Mouse (Mus musculus) kidney, postnatal 0 days (tissue): ENCODE results near the gene Styx. TPM values are rescaled to one million over a fixed set of nuclear protein-coding genes. Genes with fewer than 3 reads are reported as not detected.
"Not testable (repeated sequence)": the region's sequence is repeated elsewhere in the genome, so short reads cannot be mapped to it uniquely, and the experiment has no call there.

Experiments used
- ATAC-seq: fragments of 200-750 bp; cut with Nextera tagmentation; replicated peaks from 2 replicates; pipeline ENCODE4 v1.8.0; 2017; ENCODE audit warnings: low read depth, moderate number of reproducible peaks, moderate TSS enrichment, moderate library complexity; ENCODE audit not compliant: low FRiP score
- DNase-seq: peaks from one replicate; pipeline ENCODE4 v3.0.0-alpha.2; 2016; ENCODE audit warnings: low spot score
- H3K27ac ChIP-seq: fragments of 300-500 bp; sonication (generic); 2 replicates; pipeline ENCODE4 v1.5.1; 2014; ENCODE audit warnings: mild to moderate bottlenecking
- H3K27me3 ChIP-seq: fragments of 300-500 bp; sonication (generic); 2 replicates; pipeline ENCODE4 v1.6.1; 2014; ENCODE audit warnings: low read length, mixed read lengths; ENCODE audit not compliant: insufficient read depth
- H3K36me3 ChIP-seq: fragments of 300-500 bp; sonication (generic); 2 replicates; pipeline ENCODE4 v1.6.1; 2014; ENCODE audit warnings: low read length, mixed read lengths; ENCODE audit not compliant: insufficient read depth
- H3K4me1 ChIP-seq: fragments of 300-500 bp; sonication (generic); replicated peaks from 2 replicates; pipeline ENCODE4 v1.6.1; 2014; ENCODE audit warnings: antibody characterized with exemption, low read length, mixed read lengths; ENCODE audit not compliant: insufficient read depth
- H3K4me2 ChIP-seq: fragments of 300-500 bp; sonication (generic); 2 replicates; pipeline ENCODE4 v1.6.1; 2014; ENCODE audit warnings: mild to moderate bottlenecking, low read length, moderate library complexity, mixed read lengths
- H3K4me3 ChIP-seq: fragments of 300-500 bp; sonication (generic); replicated peaks from 2 replicates; pipeline ENCODE4 v1.5.1; 2014; ENCODE audit warnings: low read depth, low read length
- H3K9ac ChIP-seq: fragments of 300-500 bp; sonication (generic); 2 replicates; pipeline ENCODE4 v1.6.1; 2014; ENCODE audit warnings: low read depth, low read length
- H3K9me3 ChIP-seq: fragments of 300-500 bp; sonication (generic); replicated peaks from 2 replicates; pipeline ENCODE4 v1.6.1; 2016; ENCODE audit warnings: low read length, inconsistent platforms, mixed read lengths
- CTCF ChIP-seq: IDR thresholded peaks from 2 replicates; pipeline ENCODE4 v1.5.1; 2016; ENCODE audit warnings: antibody characterized with exemption, low read depth, mild to moderate bottlenecking, moderate library complexity
- WGBS: fragments of 180-500 bp; shearing (Covaris S2); extraction: QIAGEN DNeasy Blood & Tissue Kit; methylation state at CpG from one replicate; pipeline ENCODE4 v1.1.7; 2014; 5-methylcytosine and 5-hydroxymethylcytosine counted together
- microRNA-seq: library from miRNA; unstranded; fragments of <30 nt; microRNA quantifications from one replicate; pipeline ENCODE4, GENCODE M21; 2016
- polyA plus RNA-seq: library from polyadenylated mRNA; unstranded; fragments of >200 nt; fragmentation: Nextera tagmentation; extraction: Ambion mirVana; gene quantifications from 2 replicates; pipeline ENCODE4 v1.2.1, GENCODE M21; 2015

Gene Styx
- polyA plus RNA-seq, 1 experiment from 2014 or later = 82.3 TPM

GRCm38 (mm10) chr14:45464036-45465035, 113.4 kb downstream of the Styx start:
- TF ChIP-seq CTCF = no peak
- 0 out of 2 replicates have a peak, but pooled peaks cover 11% of the 10 kb centered on the region for H3K4me1 ChIP-seq
- peak overlapping the region; percentile 83 for H3K27ac ChIP-seq
- no peak overlapping the region for H3K4me3 ChIP-seq
- WGBS = 59% methylated on average over 19 of the region's 19 CpGs
- peaks cover 61% of the 10 kb centered on the region for H3K36me3 ChIP-seq
- DNase-seq (no peak), ATAC-seq (0 out of 2 replicates have a peak, but pooled peaks have one; percentile 7)
- H3K9me3 ChIP-seq = no peaks in the 10 kb centered on the region
- H3K9ac ChIP-seq = no peak overlapping the region
- no peak overlapping the region for H3K4me2 ChIP-seq
- no peaks in the 10 kb centered on the region for H3K27me3 ChIP-seq

GRCm38 (mm10) chr14:45466371-45466770, 115.5 kb downstream of the Styx start:
- 96% methylated on average over 8 of the region's 8 CpGs for WGBS
- not testable (repeated sequence) for H3K27ac ChIP-seq, H3K9ac ChIP-seq, ATAC-seq, H3K9me3 ChIP-seq, DNase-seq, H3K4me3 ChIP-seq, H3K4me2 ChIP-seq, H3K27me3 ChIP-seq
- 0 out of 2 replicates have a peak, but pooled peaks cover 11% of the 10 kb centered on the region for H3K4me1 ChIP-seq
- peaks cover 66% of the 10 kb centered on the region for H3K36me3 ChIP-seq

- DNase-seq = no peak
Observed at GRCm38 (mm10) chr14:45469446-45469845, 118.6 kb downstream of the Styx start.

More at GRCm38 (mm10) chr14:45469446-45469845, 118.6 kb downstream of the Styx start:
- Histone ChIP-seq H3K9me3 (no peaks in the 10 kb centered on the region), H3K27ac (no peak overlapping the region), H3K9ac (no peak overlapping the region), H3K4me3 (no peak overlapping the region), H3K36me3 (peaks cover 60% of the 10 kb centered on the region), H3K4me1 (0 out of 2 replicates have a peak, but pooled peaks cover 4% of the 10 kb centered on the region), H3K4me2 (no peak overlapping the region), H3K27me3 (no peaks in the 10 kb centered on the region)
- 95% methylated on average over 8 of the region's 8 CpGs for WGBS
- peak; percentile 49 for TF ChIP-seq CTCF
- ATAC-seq = no peak

Small RNA genes within 50 kb of the gene (microRNA-seq; reads per million reads assigned to microRNA genes)
- not detected for gene Gm25353

Other genes with a start within 250 kb of the Styx start
- 1.8 and 2.3 TPM in 2 replicates for gene Gpr137c, start 131.4 kb upstream of the Styx start, polyA plus RNA-seq
- gene Txndc16, start 130.8 kb upstream of the Styx start, polyA plus RNA-seq = 13.5 and 15.4 TPM in 2 replicates
- 30.8 and 35.8 TPM in 2 replicates for gene Ero1l, start 32.3 kb upstream of the Styx start, polyA plus RNA-seq
- gene Psmc6, start 21.3 kb upstream of the Styx start, polyA plus RNA-seq = 146 and 147 TPM in 2 replicates
- 79.0 and 83.3 TPM in 2 replicates for gene Gnpnat1, start 53.8 kb downstream of the Styx start, polyA plus RNA-seq
- 216 and 226 TPM in 2 replicates for gene Fermt2, start 179.0 kb downstream of the Styx start, polyA plus RNA-seq